ENCODE assay signal across 8 mouse cellular contexts in the genomic region with DNA sequence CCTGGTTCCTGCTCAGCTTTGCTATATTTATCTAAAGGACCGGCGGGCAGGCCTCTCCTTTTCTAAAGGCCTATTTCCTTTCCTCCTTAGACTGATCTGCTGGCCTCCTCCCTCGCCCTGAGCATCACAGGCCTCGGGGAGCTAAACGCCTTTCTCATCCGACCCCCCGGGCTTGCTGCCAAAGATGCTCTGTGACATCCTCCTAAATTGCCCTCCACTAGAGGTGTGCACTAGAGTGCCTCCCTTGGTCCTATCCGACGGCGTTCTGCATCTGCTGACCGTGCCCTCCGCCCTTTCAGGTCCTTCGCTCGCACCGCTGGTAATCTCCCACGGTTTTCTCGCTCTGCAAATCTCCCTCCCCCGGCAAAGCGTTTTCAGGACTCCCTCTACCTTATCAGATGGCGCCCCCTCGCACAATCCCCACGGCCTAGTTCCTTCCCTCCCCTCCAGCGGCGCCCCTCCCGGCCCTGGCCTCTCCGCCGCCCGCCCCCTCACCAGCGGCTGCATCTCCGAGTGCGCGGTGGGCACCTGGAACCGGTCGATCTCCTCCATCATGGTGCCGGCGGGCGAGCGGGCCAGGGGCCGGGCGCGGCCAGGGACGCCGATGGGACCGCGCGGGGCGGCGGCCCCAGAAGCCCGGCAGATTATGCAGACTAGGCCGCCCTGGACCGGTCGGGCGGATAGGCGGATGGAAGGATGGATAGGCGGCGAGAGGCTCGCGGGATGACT. TPM values are rescaled to one million over a fixed set of nuclear protein-coding genes. Genes with fewer than 3 reads are reported as not detected.
A peak's percentile ranks its signal among the peaks of the same experiment; 100 is the strongest.
DNase-seq lines count a peak whose midpoint lies in the region; ATAC-seq and TF ChIP-seq lines count a peak whose summit lies in the region.
"Had no signal": no experiment of that assay in that cellular context is flagged by ENCODE, and none has a peak within 500 bp of the region (broad histone marks: within the 10 kb centered on the region; RNA-seq: fewer than 3 reads in every experiment).

No protein-coding gene starts in this region.

- DNase-seq in CH12.LX (ENCODE audit: extremely low read depth) (peak; percentile 17), R1 (ENCODE audit: low read depth, low spot score) (peak; percentile 48)
- DNase-seq in embryonic facial prominence, embryonic 11.5 days (ENCODE audit: low spot score) = peak; percentile 32
- DNase-seq in kidney, postnatal 4 days = peak; percentile 65 to 66
- DNase-seq in right cerebral cortex, postnatal 4 days = peak; percentile 74

- H3K4me2 ChIP-seq in CH12.LX (ENCODE audit: insufficient read depth, low read depth, poor library complexity, severe bottlenecking) = peak overlapping the region; percentile 54
- H3K4me2 ChIP-seq in embryonic facial prominence, embryonic 11.5 days (ENCODE audit: low read depth, low read length) = peak overlapping the region; percentile 89
- peak overlapping the region; percentile 97 for H3K4me2 ChIP-seq in heart, embryonic 15.5 days
- peak overlapping the region; percentile 76 for H3K4me2 ChIP-seq in lung, embryonic 16.5 days (ENCODE audit: low read depth, low read length)

- H3K79me2 ChIP-seq in CH12.LX (replicated peaks; ENCODE audit: control insufficient read depth, extremely low read depth, insufficient read depth, poor library complexity, severe bottlenecking) = no peaks in the 10 kb centered on the region

- peaks cover 56% of the 10 kb centered on the region for H3K27me3 ChIP-seq in CH12.LX (replicated peaks)
- peaks cover 5% of the 10 kb centered on the region for H3K27me3 ChIP-seq in embryonic facial prominence, embryonic 11.5 days (ENCODE audit: control insufficient read depth, insufficient read depth, low read length)
- H3K27me3 ChIP-seq in heart, embryonic 15.5 days = no peaks in the 10 kb centered on the region
- H3K27me3 ChIP-seq in lung, embryonic 16.5 days (ENCODE audit: control insufficient read depth, insufficient read depth, low read depth, low read length) = no peaks in the 10 kb centered on the region; the same call in 1 of the 2 replicates

- TF ChIP-seq EP300 in CH12.LX (IDR thresholded peaks at IDR 0.05; ENCODE audit: low read length) = no peak

- TF ChIP-seq RAD21 in CH12.LX (IDR thresholded peaks at IDR 0.05; ENCODE audit: low read depth, low read length) = no peak

- TF ChIP-seq CTCF in CH12.LX (conservative IDR thresholded peaks at IDR 0.05 in 1 of 2, IDR thresholded peaks at IDR 0.05 in 1 of 2; ENCODE audit: low read depth in 2 of 2, low read length in 2 of 2) = no peak

- in situ Hi-C loops in CH12.LX (cut with MboI; ENCODE audit: low pct_ligation_motif_present, low pct_unique_long_range_greater_than_20kb, low sequenced_read_pairs) = no loop called here

- H3K4me3 ChIP-seq in CH12.LX (replicated peaks in 1 of 3; ENCODE audit: low read depth in 2 of 3, low read length in 2 of 3, poor library complexity in 1 of 3) = peak overlapping the region; percentile 44 to 72 (median 66)
- H3K4me3 ChIP-seq in embryonic facial prominence, embryonic 11.5 days (ENCODE audit: low read depth, low read length) = peak overlapping the region; percentile 67
- H3K4me3 ChIP-seq in heart, embryonic 15.5 days = peak overlapping the region; percentile 82
- H3K4me3 ChIP-seq in lung, embryonic 16.5 days (ENCODE audit: low read length) = peak overlapping the region; percentile 80

- dilution Hi-C loops in CH12.LX (cut with MboI; ENCODE audit: extremely low pct_ligation_motif_present, extremely low pct_unique_long_range_greater_than_20kb, low sequenced_read_pairs) = no loop called here

- no peak overlapping the region for H3K27ac ChIP-seq in CH12.LX (ENCODE audit: insufficient read depth, low read depth)
- H3K27ac ChIP-seq in embryonic facial prominence, embryonic 11.5 days (replicated peaks; ENCODE audit: low read depth, low read length) = peak overlapping the region; percentile 7
- H3K27ac ChIP-seq in heart, embryonic 15.5 days = peak overlapping the region; percentile 62
- H3K27ac ChIP-seq in lung, embryonic 16.5 days (ENCODE audit: low read length) = peak overlapping the region; percentile 19; the same call in 1 of the 2 replicates

- H3K4me1 ChIP-seq in CH12.LX (ENCODE audit: control insufficient read depth in 1 of 2, insufficient read depth in 2 of 2) = peaks cover 12 to 27% of the 10 kb centered on the region in 2 experiments
- peaks cover 5% of the 10 kb centered on the region; the same call in 1 of the 2 replicates for H3K4me1 ChIP-seq in embryonic facial prominence, embryonic 11.5 days (ENCODE audit: control insufficient read depth, insufficient read depth, low read length)
- peaks cover 17% of the 10 kb centered on the region for H3K4me1 ChIP-seq in heart, embryonic 15.5 days (replicated peaks)
- peaks cover 6% of the 10 kb centered on the region; the same call in 1 of the 2 replicates for H3K4me1 ChIP-seq in lung, embryonic 16.5 days (replicated peaks; ENCODE audit: control insufficient read depth, insufficient read depth, low read length)

- H3K9ac ChIP-seq in CH12.LX (ENCODE audit: insufficient read depth, low read depth) = peak overlapping the region; percentile 53
- peak overlapping the region; percentile 65 for H3K9ac ChIP-seq in embryonic facial prominence, embryonic 11.5 days (replicated peaks; ENCODE audit: low read length)
- H3K9ac ChIP-seq in heart, embryonic 15.5 days = peak overlapping the region; percentile 76
- peak overlapping the region; percentile 75 for H3K9ac ChIP-seq in lung, embryonic 16.5 days (ENCODE audit: low read length)

- H3K9me3 ChIP-seq in CH12.LX (replicated peaks; ENCODE audit: low read length) = no peaks in the 10 kb centered on the region
- H3K9me3 ChIP-seq in embryonic facial prominence, embryonic 11.5 days (replicated peaks; ENCODE audit: control insufficient read depth, low read length) = no peaks in the 10 kb centered on the region
- no peaks in the 10 kb centered on the region for H3K9me3 ChIP-seq in heart, embryonic 15.5 days (replicated peaks)
- H3K9me3 ChIP-seq in lung, embryonic 16.5 days (ENCODE audit: control insufficient read depth, low read length) = no peaks in the 10 kb centered on the region

- H3K36me3 ChIP-seq in CH12.LX (replicated peaks in 1 of 2; ENCODE audit: control insufficient read depth in 1 of 2, insufficient read depth in 1 of 2, low read length in 1 of 2) = no peaks in the 10 kb centered on the region
- H3K36me3 ChIP-seq in embryonic facial prominence, embryonic 11.5 days (replicated peaks; ENCODE audit: control insufficient read depth, insufficient read depth, low read depth, low read length) = no peaks in the 10 kb centered on the region
- no peaks in the 10 kb centered on the region for H3K36me3 ChIP-seq in heart, embryonic 15.5 days
- H3K36me3 ChIP-seq in lung, embryonic 16.5 days (ENCODE audit: control insufficient read depth, insufficient read depth, low read length) = no peaks in the 10 kb centered on the region

- WGBS in embryonic facial prominence, embryonic 11.5 days = 0% methylated on average over 54 of the region's 58 CpGs
- WGBS in heart, embryonic 15.5 days = 2% methylated on average over 58 of the region's 58 CpGs
- 1% methylated on average over 56 of the region's 58 CpGs for WGBS in lung, embryonic 16.5 days

- peak; percentile 17; the same call in 1 of the 2 replicates for ATAC-seq in embryonic facial prominence, embryonic 11.5 days (replicated peaks; ENCODE audit: insufficient number of reproducible peaks, low FRiP score, low TSS enrichment, low read depth)
- ATAC-seq in heart, embryonic 15.5 days (replicated peaks; ENCODE audit: insufficient number of reproducible peaks, insufficient read depth, low FRiP score, low read depth) = peak; percentile 63
- ATAC-seq in lung, embryonic 16.5 days (ENCODE audit: low read depth) = 0 out of 2 replicates have a peak, but pooled peaks have one; percentile 0

- TF ChIP-seq POLR2A in CH12.LX (IDR thresholded peaks at IDR 0.05; ENCODE audit: low read depth, low read length) = no peak

TF ChIP-seq in CH12.LX, 34 proteins besides CTCF, POLR2A, EP300 and RAD21:
- TF ChIP-seq NELFE (IDR thresholded peaks at IDR 0.05; ENCODE audit: low read depth, low read length) = no peak
- TF ChIP-seq UBTF (IDR thresholded peaks at IDR 0.05; ENCODE audit: low read depth, low read length) = peak; percentile 84; the same call in 1 of the 2 replicates
- TF ChIP-seq POLR2AphosphoS2 (IDR thresholded peaks at IDR 0.05; ENCODE audit: low read depth, low read length) = no peak

RNA-seq across cellular contexts. Expression of gene Fam219a, which starts 0.5 kb away (rescaled TPM):
- total RNA-seq in CH12.LX (2012; rRNA removed) (1.2 and 1.6 TPM in 2 replicates), CH12.LX (2014; rRNA removed) (0.11 and 0.20 TPM in 2 replicates)
- polyA plus RNA-seq in CH12.LX (2012; ENCODE audit: insufficient read length, low read depth) = 1.5 and 1.8 TPM in 2 replicates
- 2.3 and 4.3 TPM in 2 replicates for polyA plus RNA-seq in embryonic facial prominence, embryonic 11.5 days (2014; fragmentation: Nextera tagmentation; extraction: Ambion mirVana)
- 2.4 and 2.7 TPM in 2 replicates for polyA plus RNA-seq in heart, embryonic 15.5 days (2015; fragmentation: Nextera tagmentation; extraction: Ambion mirVana)
- 1.9 and 2.7 TPM in 2 replicates for polyA plus RNA-seq in lung, embryonic 16.5 days (2015; fragmentation: Nextera tagmentation; extraction: Ambion mirVana)

RNA-seq across cellular contexts. Expression of gene Dnaic1, which starts 0.7 kb away (rescaled TPM):
- 0.42 and 0.89 TPM in 2 replicates for total RNA-seq in CH12.LX (2012; rRNA removed)
- total RNA-seq in CH12.LX (2014; rRNA removed) = 0.34 and 1.1 TPM in 2 replicates
- 3.7 and 4.1 TPM in 2 replicates for polyA plus RNA-seq in CH12.LX (2012; ENCODE audit: insufficient read length, low read depth)
- 0.21 and 1.5 TPM in 2 replicates for polyA plus RNA-seq in embryonic facial prominence, embryonic 11.5 days (2014; fragmentation: Nextera tagmentation; extraction: Ambion mirVana)
- polyA plus RNA-seq in heart, embryonic 15.5 days (2015; fragmentation: Nextera tagmentation; extraction: Ambion mirVana) = 1.5 and 3.8 TPM in 2 replicates
- 2.9 and 4.0 TPM in 2 replicates for polyA plus RNA-seq in lung, embryonic 16.5 days (2015; fragmentation: Nextera tagmentation; extraction: Ambion mirVana)
- total RNA-seq: hematopoietic stem cell, adult 5-6 weeks had no signal

RNA-seq across cellular contexts. Expression of gene 1110017D15Rik, which starts 51.7 kb away (rescaled TPM):
- total RNA-seq in CH12.LX (2012; rRNA removed) (not detected in 2 replicates), CH12.LX (2014; rRNA removed) (not detected in 2 replicates)
- not detected in 2 replicates for polyA plus RNA-seq in CH12.LX (2012; ENCODE audit: insufficient read length, low read depth)
- polyA plus RNA-seq in embryonic facial prominence, embryonic 11.5 days (2014; fragmentation: Nextera tagmentation; extraction: Ambion mirVana) = 6.3 and 6.4 TPM in 2 replicates
- 0.77 and 0.95 TPM in 2 replicates for polyA plus RNA-seq in heart, embryonic 15.5 days (2015; fragmentation: Nextera tagmentation; extraction: Ambion mirVana)
- polyA plus RNA-seq in lung, embryonic 16.5 days (2015; fragmentation: Nextera tagmentation; extraction: Ambion mirVana) = 15.7 and 18.6 TPM in 2 replicates
- total RNA-seq: hematopoietic stem cell, adult 5-6 weeks had no signal

Comparison
In these comparisons a context has a peak if more than half of its experiments do, and no peak if none do; other contexts are left out.
1. DNase-seq: peak in every context shown above with its lines; median percentile 74 in right cerebral cortex, postnatal 4 days; 66 in kidney, postnatal 4 days; 48 in R1; 32 in embryonic facial prominence, embryonic 11.5 days; 17 in CH12.LX.
2. ATAC-seq: peak in every context shown above with its lines; median percentile 63 in heart, embryonic 15.5 days; 17 in embryonic facial prominence, embryonic 11.5 days; 0 in lung, embryonic 16.5 days.